Mouse (Mus musculus) neural tube, embryonic 14.5 days (tissue): ENCODE measurements at regions not wholly inside any gene's neighbourhood (a gene's known extent, or its start where the extent isn't known, plus 50 kb on each side); places are given as distances from the start of the nearest gene placed in this dataset.
A peak's percentile ranks its signal among the peaks of the same experiment; 100 is the strongest.

Experiments
- ATAC-seq: fragments of 200-750 bp; cut with Nextera tagmentation; 2 replicates; pipeline ENCODE4 v1.8.0; 2017; ENCODE audit warnings: low read depth, mild to moderate bottlenecking, moderate TSS enrichment, moderate library complexity
- H3K27ac ChIP-seq: fragments of 300-500 bp; sonication (generic); 2 replicates; pipeline ENCODE4 v1.5.1; 2014; ENCODE audit warnings: low read depth, mild to moderate bottlenecking, control low read depth, low read length, moderate library complexity, mixed read lengths
- H3K27me3 ChIP-seq: fragments of 300-500 bp; sonication (generic); 2 replicates; pipeline ENCODE4 v1.6.1; 2014; ENCODE audit warnings: low read length; ENCODE audit not compliant: control insufficient read depth, insufficient read depth
- H3K36me3 ChIP-seq: fragments of 300-500 bp; sonication (generic); 2 replicates; pipeline ENCODE4 v1.6.1; 2014; ENCODE audit warnings: low read length, mixed read lengths; ENCODE audit not compliant: control insufficient read depth, insufficient read depth
- H3K4me1 ChIP-seq: fragments of 300-500 bp; sonication (generic); 2 replicates; pipeline ENCODE4 v1.6.1; 2014; ENCODE audit warnings: low read length; ENCODE audit not compliant: control insufficient read depth, insufficient read depth
- H3K4me2 ChIP-seq: fragments of 300-500 bp; sonication (generic); 2 replicates; pipeline ENCODE4 v1.6.1; 2014; ENCODE audit warnings: mild to moderate bottlenecking, low read depth, low read length, control low read depth
- H3K4me3 ChIP-seq: fragments of 300-500 bp; sonication (generic); 2 replicates; pipeline ENCODE4 v1.5.1; 2014; ENCODE audit warnings: low read depth, low read length, control low read depth, mixed read lengths
- H3K9ac ChIP-seq: fragments of 300-500 bp; sonication (generic); replicated peaks from 2 replicates; pipeline ENCODE4 v1.6.1; 2014; ENCODE audit warnings: low read depth, mild to moderate bottlenecking, control low read depth, low read length, mixed read lengths
- H3K9me3 ChIP-seq: fragments of 300-500 bp; sonication (generic); 2 replicates; pipeline ENCODE4 v1.6.1; 2016; ENCODE audit warnings: low read length; ENCODE audit not compliant: control insufficient read depth
- WGBS: fragments of 180-500 bp; shearing (Covaris S2); extraction: QIAGEN DNeasy Blood & Tissue Kit; methylation state at CpG from one replicate; pipeline ENCODE4 v1.1.7; 2014; 5-methylcytosine and 5-hydroxymethylcytosine counted together

GRCm38 (mm10) chr3:58311104-58311685, 103.3 kb upstream of the Tsc22d2 start:
- WGBS: 86% methylated on average over 5 of the region's 5 CpGs
- no peak overlapping the region for H3K9ac ChIP-seq
- H3K4me1 ChIP-seq: no peaks in the 10 kb centered on the region
- no peaks in the 10 kb centered on the region for H3K36me3 ChIP-seq
- no peaks in the 10 kb centered on the region for H3K27me3 ChIP-seq
- H3K27ac ChIP-seq: no peak overlapping the region
- H3K4me2 ChIP-seq: no peak overlapping the region
- H3K9me3 ChIP-seq: no peaks in the 10 kb centered on the region
- H3K4me3 ChIP-seq: no peak overlapping the region
- no peak for ATAC-seq

DNA sequence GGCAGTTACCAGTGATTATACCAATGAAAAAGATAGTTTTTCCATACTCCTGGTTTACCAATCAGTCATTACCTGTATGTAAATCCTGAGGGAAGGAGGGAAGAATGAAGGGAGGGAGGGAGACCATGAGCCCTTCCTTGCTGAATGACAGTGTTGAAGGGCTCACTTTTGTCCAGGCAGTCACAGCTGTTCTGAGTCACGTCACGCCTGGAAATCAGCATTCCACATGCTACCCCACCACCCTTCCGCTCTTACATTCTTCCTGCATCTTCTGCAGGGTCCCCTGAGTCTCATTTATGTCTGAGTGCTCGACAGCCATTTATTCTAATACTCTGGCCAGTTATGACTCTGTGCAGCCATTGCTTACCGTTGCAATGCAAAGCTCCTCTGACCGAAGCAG, 101.9 kb upstream of the Tsc22d2 start:
- ATAC-seq: peak; percentile 21; the same call in 1 of the 2 replicates
- H3K9me3 ChIP-seq: no peaks in the 10 kb centered on the region
- H3K9ac ChIP-seq: no peak overlapping the region
- no peak overlapping the region for H3K27ac ChIP-seq
- H3K27me3 ChIP-seq: no peaks in the 10 kb centered on the region
- 52% methylated on average over 6 of the region's 6 CpGs for WGBS
- H3K4me3 ChIP-seq: no peak overlapping the region
- no peak overlapping the region for H3K4me2 ChIP-seq
- no peaks in the 10 kb centered on the region for H3K36me3 ChIP-seq
- no peaks in the 10 kb centered on the region for H3K4me1 ChIP-seq

- Histone ChIP-seq H3K36me3 (no peaks in the 10 kb centered on the region), H3K27me3 (no peaks in the 10 kb centered on the region), H3K4me1 (no peaks in the 10 kb centered on the region), H3K9me3 (no peaks in the 10 kb centered on the region), H3K4me3 (no peak overlapping the region), H3K4me2 (no peak overlapping the region), H3K9ac (no peak overlapping the region), H3K27ac (no peak overlapping the region)
- ATAC-seq: no peak
- 92% methylated on average over 6 of the region's 6 CpGs for WGBS
These were observed 99.3 kb upstream of the Tsc22d2 start for GRCm38 (mm10) chr3:58315236-58315635.

- no peak overlapping the region for H3K27ac ChIP-seq
- H3K36me3 ChIP-seq: no peaks in the 10 kb centered on the region
- no peak overlapping the region for H3K4me2 ChIP-seq
- no peak overlapping the region for H3K4me3 ChIP-seq
- no peaks in the 10 kb centered on the region for H3K27me3 ChIP-seq
- no peak overlapping the region for H3K9ac ChIP-seq
- no peaks in the 10 kb centered on the region for H3K9me3 ChIP-seq
- peak; percentile 69; the same call in 1 of the 2 replicates for ATAC-seq
- 46% methylated on average over 2 of the region's 2 CpGs for WGBS
- H3K4me1 ChIP-seq: no peaks in the 10 kb centered on the region
These were observed 97.3 kb upstream of the Tsc22d2 start for GRCm38 (mm10) chr3:58317240-58317639.

GRCm38 (mm10) chr3:58318756-58319155, 95.8 kb upstream of the Tsc22d2 start:
- H3K9me3 ChIP-seq: no peaks in the 10 kb centered on the region
- no peaks in the 10 kb centered on the region for H3K36me3 ChIP-seq
- H3K9ac ChIP-seq: no peak overlapping the region
- H3K27me3 ChIP-seq: no peaks in the 10 kb centered on the region
- H3K4me3 ChIP-seq: no peak overlapping the region
- H3K4me1 ChIP-seq: no peaks in the 10 kb centered on the region
- no peak for ATAC-seq
- no peak overlapping the region for H3K27ac ChIP-seq
- 27% methylated on average over 2 of the region's 2 CpGs for WGBS
- no peak overlapping the region for H3K4me2 ChIP-seq

GRCm38 (mm10) chr3:58319463-58319862, 95.1 kb upstream of the Tsc22d2 start:
- Histone ChIP-seq H3K9me3 (no peaks in the 10 kb centered on the region), H3K9ac (no peak overlapping the region), H3K4me3 (no peak overlapping the region), H3K27ac (no peak overlapping the region), H3K4me1 (no peaks in the 10 kb centered on the region), H3K4me2 (no peak overlapping the region), H3K27me3 (no peaks in the 10 kb centered on the region), H3K36me3 (no peaks in the 10 kb centered on the region)
- ATAC-seq: no peak
- whole genome bisulfite sequencing: 91% methylated on average over 1 of the region's 1 CpGs

DNA sequence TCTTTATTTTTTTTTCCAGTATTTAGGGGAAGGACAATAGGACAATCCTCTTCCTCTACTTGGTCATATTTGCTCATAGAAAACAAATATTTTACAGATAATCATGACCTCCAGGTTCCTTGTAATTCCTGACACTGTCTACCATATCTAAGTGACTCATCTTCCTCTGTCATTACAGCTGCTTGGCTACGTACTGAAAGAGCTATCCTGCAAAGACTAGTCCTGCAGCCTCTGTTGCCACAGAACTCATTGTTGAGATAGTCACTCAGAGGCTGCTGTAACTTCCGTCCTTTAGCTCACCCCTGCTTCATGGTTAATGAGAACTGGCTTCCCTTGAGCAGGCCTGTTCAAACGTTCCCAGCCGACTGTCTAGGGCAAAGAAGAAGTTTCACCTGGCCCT, 93.7 kb upstream of the Tsc22d2 start:
- Histone ChIP-seq H3K27me3 (no peaks in the 10 kb centered on the region), H3K4me1 (no peaks in the 10 kb centered on the region), H3K27ac (no peak overlapping the region), H3K9ac (no peak overlapping the region), H3K4me3 (no peak overlapping the region), H3K4me2 (no peak overlapping the region), H3K36me3 (no peaks in the 10 kb centered on the region), H3K9me3 (no peaks in the 10 kb centered on the region)
- no peak for ATAC-seq
- 77% methylated on average over 4 of the region's 4 CpGs for WGBS

GRCm38 (mm10) chr3:58322322-58322721, 92.2 kb upstream of the Tsc22d2 start:
- Histone ChIP-seq H3K4me1 (no peaks in the 10 kb centered on the region), H3K9ac (no peak overlapping the region), H3K4me3 (no peak overlapping the region), H3K36me3 (no peaks in the 10 kb centered on the region), H3K27ac (no peak overlapping the region), H3K27me3 (no peaks in the 10 kb centered on the region), H3K4me2 (no peak overlapping the region), H3K9me3 (no peaks in the 10 kb centered on the region)
- no peak for ATAC-seq
- WGBS: 100% methylated on average over 1 of the region's 1 CpGs

DNA sequence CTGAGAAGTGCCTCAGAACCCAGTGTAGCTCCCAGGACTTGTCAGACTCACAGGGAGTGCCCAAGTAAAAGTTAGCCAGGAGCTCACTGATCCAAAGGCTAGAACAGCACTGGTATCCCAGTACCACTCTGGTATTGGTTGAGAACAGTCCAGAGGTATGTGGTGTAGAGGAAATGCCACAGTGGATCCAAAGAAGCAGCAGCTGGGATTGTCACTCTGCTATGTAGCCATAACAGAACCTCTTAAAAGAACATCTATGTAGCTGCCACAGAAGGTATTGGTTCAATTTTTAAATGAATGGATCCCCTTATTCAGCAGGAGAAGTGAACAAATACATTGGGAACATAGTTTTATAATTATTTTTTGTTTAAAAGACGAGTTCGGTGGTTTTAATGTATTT, 86.8 kb upstream of the Tsc22d2 start:
- Histone ChIP-seq H3K4me2 (no peak overlapping the region), H3K9me3 (no peaks in the 10 kb centered on the region), H3K9ac (no peak overlapping the region), H3K4me3 (no peak overlapping the region), H3K36me3 (no peaks in the 10 kb centered on the region), H3K27ac (no peak overlapping the region), H3K4me1 (no peaks in the 10 kb centered on the region), H3K27me3 (no peaks in the 10 kb centered on the region)
- 88% methylated on average over 2 of the region's 2 CpGs for WGBS
- no peak for ATAC-seq
